Mouse (Mus musculus) brain, embryonic 14.5 days (tissue): ENCODE results near the gene Rhbdd1.

Experiments
- CTCF ChIP-seq: fragments of 200-500 bp; IDR thresholded peaks from 2 replicates; pipeline ENCODE4 v1.5.1; 2012; ENCODE audit warnings: inconsistent platforms, mild to moderate bottlenecking, moderate library complexity, borderline replicate concordance; ENCODE audit not compliant: insufficient read depth, insufficient read length; ENCODE audit errors: extremely low read depth
- POLR2A ChIP-seq: fragments of 200-500 bp; IDR thresholded peaks from 2 replicates; pipeline ENCODE4 v1.6.1; 2012; ENCODE audit warnings: mild to moderate bottlenecking, inconsistent platforms, borderline replicate concordance; ENCODE audit not compliant: poor library complexity, insufficient read depth, insufficient read length, severe bottlenecking; ENCODE audit errors: extremely low read depth

DNA sequence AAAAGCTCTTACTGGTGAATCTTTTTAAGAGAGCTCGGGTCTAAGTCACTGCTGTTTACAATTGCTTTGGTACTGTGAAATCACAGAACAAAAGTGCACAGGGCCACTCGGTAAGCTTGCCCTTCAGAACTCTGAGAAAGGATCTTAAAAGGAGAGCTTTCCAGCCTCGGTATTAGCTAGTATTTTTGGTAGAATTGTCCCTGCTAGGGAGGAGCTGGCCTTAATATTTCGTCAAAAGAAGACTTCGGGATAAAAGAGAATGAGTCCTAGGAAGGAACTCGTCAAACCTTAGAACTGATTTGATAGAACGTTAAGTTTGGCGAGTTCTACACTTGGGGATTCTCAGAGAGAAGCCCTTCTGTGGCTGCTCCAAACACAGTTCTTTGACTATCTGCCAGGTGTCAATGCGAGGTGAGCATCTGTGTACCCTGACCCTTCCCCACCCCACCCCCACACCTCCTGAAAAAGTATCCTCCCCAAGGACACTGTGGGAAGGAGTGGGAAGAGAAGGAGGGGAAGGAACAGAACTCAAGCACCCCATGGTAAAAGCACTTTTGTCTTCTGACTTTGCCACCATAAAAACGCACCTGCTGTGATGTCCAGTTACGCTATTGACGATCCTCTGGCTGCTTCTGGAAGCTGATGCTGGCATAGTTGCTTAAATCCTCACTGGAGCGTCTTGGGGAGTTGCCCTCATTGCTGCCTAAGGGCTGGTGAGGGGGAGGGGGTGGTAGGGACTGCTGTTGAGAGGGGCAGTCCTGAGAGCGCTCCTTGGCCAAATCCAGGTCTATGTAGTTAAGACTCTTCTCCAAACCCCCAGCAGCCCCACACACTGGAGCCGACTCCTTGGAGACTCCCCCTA, 29.8 kb upstream of the Rhbdd1 start:
- no peak for TF ChIP-seq POLR2A
- TF ChIP-seq CTCF = no peak
